ENCODE assay signal across 20 mouse cellular contexts in genomic region chr7:24467886-24468285, GRCm38 (mm10). TPM values are rescaled to one million over a fixed set of nuclear protein-coding genes. Genes with fewer than 3 reads are reported as not detected.
"Had no signal": no experiment of that assay in that cellular context is flagged by ENCODE, and none has a peak within 500 bp of the region (broad histone marks: within the 10 kb centered on the region; RNA-seq: fewer than 3 reads in every experiment).

No protein-coding gene starts in this region.

- H3K4me3 ChIP-seq: kidney, embryonic 15.5 days; limb, embryonic 12.5 days; liver, embryonic 13.5 days; midbrain, embryonic 12.5 days had no signal

- ATAC-seq: intestine, embryonic 16.5 days; midbrain, embryonic 16.5 days had no signal

- DNase-seq: kidney, adult 2 months; kidney, postnatal 14 days; liver; liver, embryonic 13.5 days; lung, adult 18-20 months; right cerebral cortex, postnatal 25 days had no signal

- H3K27me3 ChIP-seq: kidney, embryonic 15.5 days; limb, embryonic 12.5 days had no signal

- H3K9me3 ChIP-seq: kidney, embryonic 15.5 days; liver, embryonic 13.5 days; midbrain, embryonic 12.5 days had no signal

- H3K27ac ChIP-seq: kidney, embryonic 15.5 days; limb, embryonic 12.5 days; liver, embryonic 13.5 days; midbrain, embryonic 12.5 days had no signal

- H3K36me3 ChIP-seq: limb, embryonic 12.5 days; liver, embryonic 13.5 days; midbrain, embryonic 12.5 days had no signal

RNA-seq across cellular contexts. Expression of gene Cadm4, which starts 13.9 kb away (rescaled TPM):
- total RNA-seq: megakaryocyte-erythroid progenitor cell, adult 5-6 weeks had no signal

RNA-seq across cellular contexts. Expression of gene Irgc1, which starts 15.8 kb away (rescaled TPM):
- total RNA-seq: layer of hippocampus, adult 8-10 months; layer of hippocampus, postnatal 25 days; megakaryocyte-erythroid progenitor cell, adult 5-6 weeks had no signal
- polyA plus RNA-seq: kidney, embryonic 15.5 days; limb, embryonic 12.5 days; liver, embryonic 13.5 days; lung, embryonic 16.5 days; midbrain, embryonic 12.5 days; midbrain, embryonic 16.5 days; neural tube, embryonic 14.5 days; stomach, embryonic 14.5 days had no signal

RNA-seq across cellular contexts. Expression of gene AC161166.1, which starts 44.4 kb away (rescaled TPM):
- total RNA-seq: layer of hippocampus, adult 8-10 months; layer of hippocampus, postnatal 25 days; left cerebral cortex, postnatal 36 days; megakaryocyte-erythroid progenitor cell, adult 5-6 weeks had no signal
- polyA plus RNA-seq: kidney, adult 2 months; large intestine, adult 2 months; liver, embryonic 13.5 days; small intestine, adult 2 months had no signal
